Mouse (Mus musculus) splenic B cell, adult 2 months (primary cell): ENCODE data around the gene Slc25a18.

Experiments used
- DNase-seq: peaks from one replicate; pipeline ENCODE4 v3.0.0-alpha.2; 2011; ENCODE audit warnings: low read depth, low spot score
- H3K27me3 ChIP-seq: 2 replicates; pipeline ENCODE4 v1.6.1; 2012; ENCODE audit warnings: mild to moderate bottlenecking, low read length, moderate library complexity, mixed read lengths; ENCODE audit not compliant: control insufficient read depth, poor library complexity, insufficient read depth, severe bottlenecking
- H3K36me3 ChIP-seq: 2 replicates; pipeline ENCODE4 v1.6.1; 2012; ENCODE audit warnings: mild to moderate bottlenecking, low read length, moderate library complexity, mixed read lengths; ENCODE audit not compliant: control insufficient read depth, poor library complexity, insufficient read depth, severe bottlenecking

The Slc25a18 gene

DNA sequence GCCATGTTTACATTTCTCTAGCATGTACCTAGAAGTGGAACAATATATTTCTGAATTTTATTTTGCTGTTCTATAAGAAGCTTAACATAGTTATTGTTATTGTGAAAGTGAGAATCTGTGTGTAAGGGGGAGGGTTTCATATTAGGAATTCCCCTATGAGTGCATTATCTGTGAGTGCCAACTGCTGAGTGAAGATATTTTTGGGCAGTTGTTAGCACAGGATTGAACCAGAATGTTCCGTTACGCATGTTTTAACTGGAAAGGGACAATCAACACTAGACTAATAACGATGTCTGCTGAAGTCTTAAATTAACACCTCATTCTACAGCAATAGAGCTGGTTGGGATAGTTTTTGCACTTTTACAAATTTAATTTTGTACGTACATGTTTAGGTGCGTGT is 68.4 kb downstream of the Slc25a18 start:
- no peak for DNase-seq
- Histone ChIP-seq H3K27me3 (no peaks in the 10 kb centered on the region), H3K36me3 (no peaks in the 10 kb centered on the region; the same call in 1 of the 2 replicates)
